Mouse (Mus musculus) G1E (cell line): ENCODE measurements around the gene Dpp3.

Experiments used
- CTCF ChIP-seq: IDR thresholded peaks from 2 replicates; pipeline ENCODE4 v1.5.1; 2012; ENCODE audit warnings: low read depth, low read length, inconsistent platforms, mixed read lengths
- GATA2 ChIP-seq: IDR thresholded peaks from 2 replicates; pipeline ENCODE4 v1.6.1; 2012; ENCODE audit warnings: low read depth, low read length, inconsistent platforms, borderline replicate concordance
- POLR2AphosphoS5 ChIP-seq: IDR thresholded peaks from 2 replicates; pipeline ENCODE4 v1.6.1; 2012; ENCODE audit warnings: low read depth, low read length, inconsistent platforms; ENCODE audit not compliant: insufficient replicate concordance

DNA sequence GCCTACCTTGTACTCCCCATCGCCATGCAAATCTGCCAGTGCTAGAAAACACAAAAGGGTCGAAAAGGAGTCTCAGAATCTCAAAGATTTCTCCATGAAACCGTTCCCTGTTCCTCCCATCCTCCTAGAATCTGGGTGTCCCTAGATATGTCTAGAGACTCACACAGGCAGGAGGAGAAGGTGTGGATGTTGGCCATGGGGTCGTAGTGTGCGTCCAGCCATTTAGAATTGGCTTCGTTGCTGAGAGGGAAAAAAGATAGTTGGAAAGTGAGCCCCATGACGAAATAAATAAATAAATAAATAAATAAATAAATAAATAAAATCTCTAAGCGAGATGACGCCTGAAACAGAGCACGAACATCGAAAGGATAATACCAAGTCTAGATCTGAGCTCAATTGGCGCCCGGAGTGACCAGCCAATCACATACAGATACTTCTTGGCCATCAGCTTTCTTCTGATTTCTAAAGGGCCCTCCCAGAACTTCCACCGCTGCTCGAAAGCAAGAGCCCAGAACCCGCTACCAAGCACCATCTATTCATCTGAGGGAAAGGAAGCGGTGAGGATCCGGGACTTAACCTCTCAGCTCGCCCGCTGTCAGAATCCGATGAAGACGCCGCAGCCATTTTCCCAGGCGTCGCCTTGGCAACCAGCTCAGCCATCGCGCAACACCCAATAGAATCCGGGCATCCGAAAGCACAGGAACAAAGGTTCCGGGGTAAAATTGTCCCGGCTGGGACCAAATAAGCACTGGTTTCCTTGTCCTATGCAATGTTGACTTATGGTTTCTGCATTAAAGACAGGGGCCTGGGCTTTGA, 21.9 kb downstream of the Dpp3 start, which contains the start of gene Bbs1:
- TF ChIP-seq CTCF (no peak), POLR2AphosphoS5 (no peak), GATA2 (no peak)
